Mouse (Mus musculus) stomach, embryonic 14.5 days (tissue): ENCODE data around the gene Haghl. TPM values are rescaled to one million over a fixed set of nuclear protein-coding genes. Genes with fewer than 3 reads are reported as not detected.

Source experiments
- ATAC-seq: fragments of 200-750 bp; cut with Nextera tagmentation; 2 replicates; pipeline ENCODE4 v1.8.0; 2017; ENCODE audit warnings: low read depth, moderate TSS enrichment; ENCODE audit not compliant: insufficient number of reproducible peaks, insufficient read depth, low FRiP score
- H3K27ac ChIP-seq: fragments of 300-500 bp; sonication (generic); 2 replicates; pipeline ENCODE4 v1.5.1; 2014; ENCODE audit warnings: mild to moderate bottlenecking, low read length, moderate library complexity, mixed read lengths
- H3K27me3 ChIP-seq: fragments of 300-500 bp; sonication (generic); 2 replicates; pipeline ENCODE4 v1.6.1; 2014; ENCODE audit warnings: low read length, control low read depth, mixed read lengths; ENCODE audit not compliant: control insufficient read depth, insufficient read depth
- H3K36me3 ChIP-seq: fragments of 300-500 bp; sonication (generic); 2 replicates; pipeline ENCODE4 v1.6.1; 2014; ENCODE audit warnings: mild to moderate bottlenecking, control low read depth, low read length, moderate library complexity, mixed read lengths; ENCODE audit not compliant: control insufficient read depth, insufficient read depth
- H3K4me1 ChIP-seq: fragments of 300-500 bp; sonication (generic); 2 replicates; pipeline ENCODE4 v1.6.1; 2014; ENCODE audit warnings: low read length, control low read depth, mixed read lengths; ENCODE audit not compliant: control insufficient read depth, insufficient read depth
- H3K4me2 ChIP-seq: fragments of 300-500 bp; sonication (generic); replicated peaks from 2 replicates; pipeline ENCODE4 v1.6.1; 2014; ENCODE audit warnings: low read depth, low read length, control low read depth
- H3K4me3 ChIP-seq: fragments of 300-500 bp; sonication (generic); 2 replicates; pipeline ENCODE4 v1.5.1; 2014; ENCODE audit warnings: low read depth, low read length, control low read depth
- H3K9ac ChIP-seq: fragments of 300-500 bp; sonication (generic); replicated peaks from 2 replicates; pipeline ENCODE4 v1.6.1; 2014; ENCODE audit warnings: low read depth, mild to moderate bottlenecking, control low read depth, low read length, moderate library complexity, mixed read lengths
- H3K9me3 ChIP-seq: fragments of 300-500 bp; sonication (generic); 2 replicates; pipeline ENCODE4 v1.6.1; 2016; ENCODE audit warnings: low read depth, low read length, control low read depth; ENCODE audit not compliant: control insufficient read depth
- WGBS: fragments of 180-500 bp; shearing (Covaris S2); extraction: QIAGEN DNeasy Blood & Tissue Kit; methylation state at CpG from one replicate; pipeline ENCODE4 v1.1.7; 2014; 5-methylcytosine and 5-hydroxymethylcytosine counted together
- microRNA-seq: library from miRNA; unstranded; fragments of <30 nt; microRNA quantifications from one replicate; pipeline ENCODE4, GENCODE M21; 2016
- polyA plus RNA-seq: library from polyadenylated mRNA; unstranded; fragments of >200 nt; fragmentation: Nextera tagmentation; extraction: Ambion mirVana; gene quantifications from 2 replicates; pipeline ENCODE4 v1.2.1, GENCODE M21; 2014

The Haghl gene
- polyA plus RNA-seq, 1 experiment from 2014 or later: 76.9 TPM

- H3K4me1 ChIP-seq: peaks cover 6% of the 10 kb centered on the region
- no peak overlapping the region for H3K4me3 ChIP-seq
- no peak overlapping the region for H3K27ac ChIP-seq
- no peak overlapping the region for H3K9ac ChIP-seq
- no peaks in the 10 kb centered on the region for H3K9me3 ChIP-seq
- no peaks in the 10 kb centered on the region for H3K27me3 ChIP-seq
- WGBS: 11% methylated on average over 2 of the region's 2 CpGs
- H3K4me2 ChIP-seq: no peak overlapping the region
- no peaks in the 10 kb centered on the region; the same call in 1 of the 2 replicates for H3K36me3 ChIP-seq
- ATAC-seq: no peak
Measured at GRCm38 (mm10) chr17:25732082-25732481, 53.4 kb downstream of the Haghl start.

Small RNAs within 50 kb of the gene (microRNA-seq; reads per million reads assigned to microRNA genes)
- not detected for gene Gm25083
- not detected for gene Mir3082
- not detected for gene Mir6966

Other genes starting within 250 kb of the Haghl start
- 7.1 and 8.0 TPM in 2 replicates for gene Sox8, start 215.0 kb downstream of the Haghl start, polyA plus RNA-seq
- gene Lmf1, start 206.6 kb downstream of the Haghl start, polyA plus RNA-seq: 29.0 and 30.1 TPM in 2 replicates
- gene Gng13, start 68.5 kb downstream of the Haghl start, polyA plus RNA-seq: 1.7 and 3.7 TPM in 2 replicates
- 17.3 and 18.6 TPM in 2 replicates for gene Chtf18, start 58.3 kb downstream of the Haghl start, polyA plus RNA-seq
- 22.1 and 25.0 TPM in 2 replicates for gene Rpusd1, start 58.0 kb downstream of the Haghl start, polyA plus RNA-seq
- not detected in 2 replicates for gene Mslnl, start 49.6 kb downstream of the Haghl start, polyA plus RNA-seq
- gene Msln, start 31.3 kb downstream of the Haghl start, polyA plus RNA-seq: 29.5 and 36.0 TPM in 2 replicates
- gene Narfl, start 11.9 kb downstream of the Haghl start, polyA plus RNA-seq: 26.0 and 29.0 TPM in 2 replicates
- gene Ccdc78, start 907 bp upstream of the Haghl start, polyA plus RNA-seq: 0.30 TPM in 1 of 2 replicates, not detected in the other
- gene Fam173a, start 7.2 kb upstream of the Haghl start, polyA plus RNA-seq: 109 and 110 TPM in 2 replicates
- not detected in 2 replicates for gene AC134908.4, start 10.0 kb upstream of the Haghl start, polyA plus RNA-seq
- gene Metrn, start 11.5 kb upstream of the Haghl start, polyA plus RNA-seq: 6.9 and 8.7 TPM in 2 replicates
- 4.5 and 4.6 TPM in 2 replicates for gene Fbxl16, start 23.4 kb upstream of the Haghl start, polyA plus RNA-seq
- 25.3 and 28.3 TPM in 2 replicates for gene Wdr24, start 38.0 kb upstream of the Haghl start, polyA plus RNA-seq
- 41.9 and 44.4 TPM in 2 replicates for gene Jmjd8, start 43.2 kb upstream of the Haghl start, polyA plus RNA-seq
- 321 and 347 TPM in 2 replicates for gene Stub1, start 47.7 kb upstream of the Haghl start, polyA plus RNA-seq
- 2.7 and 3.2 TPM in 2 replicates for gene Rhbdl1, start 51.6 kb upstream of the Haghl start, polyA plus RNA-seq
- gene Gm20683, start 56.1 kb upstream of the Haghl start, polyA plus RNA-seq: 1.4 and 2.1 TPM in 2 replicates
- gene Rhot2, start 59.2 kb upstream of the Haghl start, polyA plus RNA-seq: 11.2 and 13.6 TPM in 2 replicates
- gene Wdr90, start 75.8 kb upstream of the Haghl start, polyA plus RNA-seq: 20.1 and 22.5 TPM in 2 replicates
- 23.2 and 23.3 TPM in 2 replicates for gene Mcrip2, start 83.1 kb upstream of the Haghl start, polyA plus RNA-seq
- gene Mettl26, start 89.4 kb upstream of the Haghl start, polyA plus RNA-seq: 66.9 and 67.5 TPM in 2 replicates
- gene Wfikkn1, start 95.2 kb upstream of the Haghl start, polyA plus RNA-seq: 0.52 and 0.65 TPM in 2 replicates
- gene Rab40c, start 134.1 kb upstream of the Haghl start, polyA plus RNA-seq: 17.0 and 17.2 TPM in 2 replicates
- 59.4 and 59.7 TPM in 2 replicates for gene Pigq, start 159.3 kb upstream of the Haghl start, polyA plus RNA-seq
- 0.72 TPM in 1 of 2 replicates, not detected in the other for gene Nhlrc4, start 159.3 kb upstream of the Haghl start, polyA plus RNA-seq
- 0.32 and 0.41 TPM in 2 replicates for gene A930017K11Rik, start 166.9 kb upstream of the Haghl start, polyA plus RNA-seq
- 23.9 and 27.1 TPM in 2 replicates for gene Capn15, start 200.1 kb upstream of the Haghl start, polyA plus RNA-seq